In genomic region chr9:124456572-124456971, GRCm38 (mm10) we compare ENCODE assay signal across 9 mouse cellular contexts. TPM values are rescaled to one million over a fixed set of nuclear protein-coding genes. Genes with fewer than 3 reads are reported as not detected.
DNase-seq lines count a peak whose midpoint lies in the region; ATAC-seq and TF ChIP-seq lines count a peak whose summit lies in the region.
"Had no signal": no experiment of that assay in that cellular context is flagged by ENCODE, and none has a peak within 500 bp of the region (broad histone marks: within the 10 kb centered on the region; RNA-seq: fewer than 3 reads in every experiment).

No protein-coding gene starts in this region.

- TF ChIP-seq POLR2A in thymus, adult 2 months (IDR thresholded peaks at IDR 0.05; ENCODE audit: control insufficient read depth, extremely low read depth, insufficient read depth, low read length, poor library complexity) = no peak

- no peak overlapping the region for H3K4me2 ChIP-seq in forebrain, embryonic 15.5 days (replicated peaks)
- H3K4me2 ChIP-seq in liver, embryonic 16.5 days (ENCODE audit: low read depth, low read length) = no peak overlapping the region

- no peaks in the 10 kb centered on the region for H3K9me3 ChIP-seq in forebrain, embryonic 10.5 days
- no peaks in the 10 kb centered on the region for H3K9me3 ChIP-seq in forebrain, embryonic 15.5 days
- H3K9me3 ChIP-seq in liver, embryonic 16.5 days (replicated peaks; ENCODE audit: control insufficient read depth, low read length) = no peaks in the 10 kb centered on the region

- no peaks in the 10 kb centered on the region for H3K4me1 ChIP-seq in forebrain, embryonic 10.5 days
- no peaks in the 10 kb centered on the region for H3K4me1 ChIP-seq in forebrain, embryonic 15.5 days
- no peaks in the 10 kb centered on the region for H3K4me1 ChIP-seq in thymus, adult 2 months (replicated peaks; ENCODE audit: control insufficient read depth, insufficient read depth, low read length)
- no peaks in the 10 kb centered on the region for H3K4me1 ChIP-seq in liver, embryonic 16.5 days (ENCODE audit: control insufficient read depth, low read depth, low read length)

- TF ChIP-seq CTCF in thymus, adult 2 months (IDR thresholded peaks at IDR 0.05; ENCODE audit: borderline replicate concordance, control insufficient read depth, extremely low read depth, insufficient read depth, low read length, poor library complexity) = no peak

- no peak overlapping the region for H3K4me3 ChIP-seq in forebrain, embryonic 10.5 days
- H3K4me3 ChIP-seq in forebrain, embryonic 15.5 days = no peak overlapping the region
- no peak overlapping the region for H3K4me3 ChIP-seq in thymus, adult 2 months (ENCODE audit: control insufficient read depth, insufficient read depth, low read length)
- no peak overlapping the region for H3K4me3 ChIP-seq in liver, embryonic 16.5 days (ENCODE audit: low read depth, low read length)

- peak; percentile 24 for DNase-seq in forebrain, embryonic 10.5 days (ENCODE audit: extremely low spot score, low spot score)
- peak; percentile 53 for DNase-seq in thymus, adult 2 months
- DNase-seq in thymus, adult 18-20 months = no peak
- DNase-seq in thymus, postnatal 25 days = peak; percentile 47
- DNase-seq in layer of hippocampus, adult 9-11 months = no peak

- H3K36me3 ChIP-seq in forebrain, embryonic 10.5 days (replicated peaks) = no peaks in the 10 kb centered on the region
- no peaks in the 10 kb centered on the region for H3K36me3 ChIP-seq in forebrain, embryonic 15.5 days
- H3K36me3 ChIP-seq in thymus, adult 2 months (ENCODE audit: control insufficient read depth, insufficient read depth, low read length) = no peaks in the 10 kb centered on the region
- no peaks in the 10 kb centered on the region for H3K36me3 ChIP-seq in liver, embryonic 16.5 days (ENCODE audit: control insufficient read depth, insufficient read depth)

- no peaks in the 10 kb centered on the region for H3K27me3 ChIP-seq in forebrain, embryonic 10.5 days (ENCODE audit: poor library complexity, severe bottlenecking)
- H3K27me3 ChIP-seq in forebrain, embryonic 15.5 days = no peaks in the 10 kb centered on the region
- H3K27me3 ChIP-seq in thymus, adult 2 months (ENCODE audit: control insufficient read depth, insufficient read depth, low read length) = no peaks in the 10 kb centered on the region
- no peaks in the 10 kb centered on the region for H3K27me3 ChIP-seq in liver, embryonic 16.5 days (ENCODE audit: control insufficient read depth, insufficient read depth, low read depth, low read length)

- no peak for ATAC-seq in forebrain, embryonic 15.5 days (replicated peaks)
- ATAC-seq in hematopoietic stem cell, adult 5-6 weeks (replicated peaks in 1 of 2; ENCODE audit: insufficient read depth in 1 of 2, low FRiP score in 2 of 2, low TSS enrichment in 1 of 2, low read depth in 1 of 2, poor library complexity in 2 of 2, severe bottlenecking in 2 of 2) = peak; percentile 45 to 71; a peak in 2 of 4 replicates
- ATAC-seq in liver, embryonic 16.5 days (ENCODE audit: low read depth) = peak; percentile 24; the same call in 1 of the 2 replicates

- no peak overlapping the region for H3K27ac ChIP-seq in forebrain, embryonic 10.5 days
- H3K27ac ChIP-seq in forebrain, embryonic 15.5 days (replicated peaks) = no peak overlapping the region
- no peak overlapping the region for H3K27ac ChIP-seq in thymus, adult 2 months (ENCODE audit: control insufficient read depth, insufficient read depth, low read length)
- H3K27ac ChIP-seq in liver, embryonic 16.5 days (ENCODE audit: low read length) = no peak overlapping the region

- H3K9ac ChIP-seq in forebrain, embryonic 15.5 days (replicated peaks) = no peak overlapping the region
- H3K9ac ChIP-seq in liver, embryonic 16.5 days (ENCODE audit: low read depth, low read length) = no peak overlapping the region

- WGBS in forebrain, embryonic 10.5 days = 8% methylated on average over 1 of the region's 1 CpGs
- 2% methylated on average over 1 of the region's 1 CpGs for WGBS in forebrain, embryonic 15.5 days
- WGBS in thymus, adult 2 months = 10% methylated on average over 1 of the region's 1 CpGs
- 2% methylated on average over 1 of the region's 1 CpGs for WGBS in liver, embryonic 16.5 days (ENCODE audit: insufficient replicate concordance)

RNA-seq across cellular contexts. Expression of gene Ppp2r3d, which starts 20.1 kb away (rescaled TPM):
- 111 and 116 TPM in 2 replicates for polyA plus RNA-seq in forebrain, embryonic 10.5 days (2016; fragmentation: Nextera tagmentation; extraction: Ambion mirVana)
- polyA plus RNA-seq in forebrain, embryonic 15.5 days (2015; fragmentation: Nextera tagmentation; extraction: Ambion mirVana) = 166 and 167 TPM in 2 replicates
- 497 and 584 TPM in 2 replicates for polyA plus RNA-seq in thymus, adult 2 months (2012; rRNA removed)
- 19.9 and 30.1 TPM in 2 replicates for total RNA-seq in hematopoietic stem cell, adult 5-6 weeks (2017)
- polyA plus RNA-seq in liver, embryonic 16.5 days (2015; fragmentation: Nextera tagmentation; extraction: Ambion mirVana) = 25.9 and 31.4 TPM in 2 replicates

RNA-seq across cellular contexts. Expression of gene Gm21836, which starts 37.0 kb away (rescaled TPM):
- polyA plus RNA-seq in forebrain, embryonic 10.5 days (2016; fragmentation: Nextera tagmentation; extraction: Ambion mirVana) = not detected in 2 replicates
- polyA plus RNA-seq in forebrain, embryonic 15.5 days (2015; fragmentation: Nextera tagmentation; extraction: Ambion mirVana) = not detected in 2 replicates
- not detected in 2 replicates for polyA plus RNA-seq in thymus, adult 2 months (2012; rRNA removed)
- not detected in 2 replicates for total RNA-seq in hematopoietic stem cell, adult 5-6 weeks (2017)
- polyA plus RNA-seq in liver, embryonic 16.5 days (2015; fragmentation: Nextera tagmentation; extraction: Ambion mirVana) = not detected in 2 replicates
- polyA plus RNA-seq: heart, embryonic 14.5 days had no signal

Comparison
In these comparisons a context has a peak if more than half of its experiments do, and no peak if none do; other contexts are left out.
1. DNase-seq: peak in forebrain, embryonic 10.5 days (single experiment), thymus, adult 2 months (single experiment) and thymus, postnatal 25 days (single experiment); none in thymus, adult 18-20 months (0 of 2) and layer of hippocampus, adult 9-11 months (single experiment).